Mouse (Mus musculus) layer of hippocampus, adult 9-10 months (tissue): ENCODE data around the gene Metap1d.

Source experiments
- DNase-seq: peaks from one replicate; pipeline ENCODE4 v3.0.0; 2022; ENCODE audit warnings: low spot score

Gene Metap1d

DNA sequence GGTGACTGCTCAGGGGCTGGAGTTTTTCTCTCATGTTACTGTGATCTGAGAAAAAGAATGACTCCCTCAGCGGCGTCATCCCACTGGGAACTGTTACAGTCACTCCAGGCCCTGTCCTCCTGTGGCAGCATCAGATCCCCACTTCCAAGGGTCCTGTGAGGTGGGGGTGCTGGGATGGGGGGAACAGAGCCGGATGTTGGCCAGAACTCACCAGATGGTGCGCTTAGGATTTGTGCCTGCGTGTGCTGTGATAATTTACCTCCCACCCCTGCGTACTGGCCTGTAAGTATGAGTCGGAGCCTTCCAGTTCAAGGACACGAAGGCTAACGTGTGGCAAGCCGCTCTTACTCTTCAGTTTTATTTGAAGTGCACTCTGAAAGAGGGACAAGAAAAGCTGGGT, 22.2 kb downstream of the Metap1d start:
- DNase-seq, result no peak

DNA sequence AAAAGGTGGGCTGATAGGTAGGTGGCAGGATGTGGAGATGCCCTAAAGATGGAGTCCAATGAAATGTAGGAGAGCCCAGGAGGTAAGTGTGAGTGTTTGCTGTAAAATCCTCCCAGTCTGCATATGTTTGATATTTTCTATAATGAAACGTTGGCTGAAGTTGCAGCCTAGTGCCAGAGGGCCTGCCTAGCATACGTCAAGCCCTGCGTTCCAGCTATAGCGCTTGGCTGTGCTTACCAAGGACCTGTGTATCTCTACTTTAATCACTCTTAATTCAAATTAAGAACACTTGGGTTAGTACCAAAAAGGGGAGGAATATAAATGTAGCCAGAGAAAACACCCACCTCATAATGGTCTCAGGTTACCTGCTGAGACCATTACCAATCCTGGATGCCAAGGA, 22.7 kb downstream of the Metap1d start:
- no peak for DNase-seq

DNA sequence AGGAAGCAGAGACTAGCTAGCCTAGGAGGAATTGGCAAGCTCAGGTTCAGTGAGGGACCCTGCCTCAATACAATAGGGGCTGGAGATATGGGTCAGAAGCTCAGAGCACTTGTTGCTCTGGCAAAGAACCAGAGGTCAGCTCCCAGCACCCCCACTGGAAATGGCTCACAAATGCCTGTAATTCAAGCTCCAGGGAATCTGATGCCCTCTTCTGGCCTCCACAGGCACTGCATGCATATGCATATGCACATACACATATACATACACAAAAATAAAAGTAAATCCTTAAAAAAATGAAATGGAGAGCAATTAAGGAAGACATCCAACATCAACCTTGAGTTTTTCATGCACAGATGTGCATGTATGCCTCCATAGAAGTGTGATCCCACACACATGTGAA, 24.7 kb downstream of the Metap1d start:
- DNase-seq, result no peak

DNA sequence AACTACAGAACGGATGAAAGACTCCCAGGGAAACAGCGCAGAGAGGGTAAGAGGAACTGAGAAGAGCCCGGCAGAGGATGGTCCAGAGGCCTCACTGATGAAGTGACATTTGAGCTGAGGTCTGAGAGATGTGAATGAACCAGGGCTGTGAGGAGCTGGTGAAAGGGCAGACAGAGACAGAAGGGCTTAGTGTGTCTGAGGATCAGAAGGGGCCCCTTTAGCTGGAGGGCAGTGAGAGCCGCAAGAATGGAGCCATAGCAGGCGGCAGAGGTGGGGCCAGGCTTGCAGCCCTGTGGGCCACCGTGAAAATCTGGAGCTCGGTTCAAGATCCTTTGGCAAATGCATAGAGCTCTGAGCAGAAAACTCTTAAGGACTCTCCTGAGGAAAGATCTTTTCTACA, 26.8 kb downstream of the Metap1d start:
- DNase-seq, result no peak

GRCm38 (mm10) chr2:71481825-71482224, 28.7 kb downstream of the Metap1d start:
- no peak for DNase-seq

GRCm38 (mm10) chr2:71483046-71483716, 30.1 kb downstream of the Metap1d start:
- DNase-seq, result no peak

DNA sequence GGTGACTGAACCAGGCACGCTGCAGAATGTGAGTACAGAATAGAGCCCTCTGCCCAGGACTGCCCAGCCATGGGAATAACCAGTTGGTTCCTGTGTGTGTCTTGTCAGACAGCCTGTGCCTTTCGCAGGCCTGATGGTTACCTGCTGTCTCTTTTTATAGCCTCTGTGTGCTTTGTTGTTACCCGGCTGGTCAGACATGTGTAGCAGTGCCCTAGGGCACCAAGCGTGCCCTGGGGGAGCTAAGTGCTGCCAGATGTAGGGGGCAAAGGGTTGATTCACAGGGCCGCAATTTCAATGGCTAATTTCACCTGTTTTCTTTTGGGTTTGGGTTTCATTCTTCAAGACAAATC, 30.6 kb downstream of the Metap1d start:
- DNase-seq, result no peak

DNA sequence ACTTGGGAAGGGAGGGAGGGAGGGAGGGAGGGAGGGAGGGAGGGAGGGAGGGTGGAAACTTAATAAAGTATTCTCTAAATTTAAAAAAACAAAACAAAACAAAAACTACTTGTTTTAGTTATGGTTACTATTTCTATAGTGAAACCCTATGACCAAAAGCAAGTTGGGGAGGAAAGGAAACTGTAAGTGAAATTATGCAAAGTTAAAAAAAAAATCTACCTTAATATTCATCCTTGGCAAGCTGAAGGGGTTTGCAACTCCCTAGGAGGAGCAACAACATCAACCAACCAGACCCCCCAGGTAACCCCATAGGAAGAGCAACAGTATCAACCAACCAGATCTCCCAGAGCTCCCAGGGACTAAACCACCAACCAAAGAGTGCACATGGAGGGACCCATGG, 38.2 kb downstream of the Metap1d start:
- no peak for DNase-seq

- DNase-seq, result peak; percentile 43
These were observed 40.1 kb downstream of the Metap1d start for GRCm38 (mm10) chr2:71493161-71493683.

DNA sequence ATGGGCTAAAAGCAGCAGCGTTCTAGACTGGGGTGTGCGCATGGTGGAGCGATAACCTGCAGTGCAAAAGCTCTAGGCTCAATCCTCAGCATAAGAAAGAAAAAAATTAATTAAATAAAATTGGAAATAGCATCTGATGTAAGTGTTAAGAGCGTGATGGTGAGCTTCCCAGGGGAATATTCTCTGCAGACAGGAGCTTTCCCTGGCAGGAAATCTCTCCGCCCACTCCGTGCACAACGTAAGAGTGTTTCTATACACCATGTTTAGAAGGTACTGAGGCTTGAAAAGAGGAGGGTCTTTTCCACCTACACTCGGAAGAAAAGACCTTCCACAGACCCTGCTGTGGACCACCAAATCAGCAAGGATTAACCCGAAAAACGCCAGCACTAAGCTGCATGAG, 41.4 kb downstream of the Metap1d start:
- no peak for DNase-seq

DNA sequence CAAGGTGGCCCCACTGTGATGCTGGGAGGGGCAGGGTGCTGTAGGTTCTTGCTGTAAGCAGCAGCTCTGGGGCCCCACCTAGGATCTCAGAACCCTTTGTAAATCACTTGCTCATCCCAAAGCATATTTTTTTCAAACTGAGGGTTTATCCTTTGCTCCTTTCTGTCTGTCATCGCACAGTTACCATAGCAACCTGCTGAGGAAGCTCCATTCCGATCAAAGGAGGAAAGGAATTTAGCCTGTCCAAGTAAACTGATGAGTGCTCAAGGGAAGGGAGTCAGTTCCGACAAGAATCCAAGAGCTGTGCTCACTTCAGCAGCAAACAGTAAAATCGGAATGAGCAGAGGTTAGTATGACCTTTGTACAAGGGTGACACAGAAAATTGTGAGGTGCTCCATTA, 41.9 kb downstream of the Metap1d start:
- no peak for DNase-seq

DNA sequence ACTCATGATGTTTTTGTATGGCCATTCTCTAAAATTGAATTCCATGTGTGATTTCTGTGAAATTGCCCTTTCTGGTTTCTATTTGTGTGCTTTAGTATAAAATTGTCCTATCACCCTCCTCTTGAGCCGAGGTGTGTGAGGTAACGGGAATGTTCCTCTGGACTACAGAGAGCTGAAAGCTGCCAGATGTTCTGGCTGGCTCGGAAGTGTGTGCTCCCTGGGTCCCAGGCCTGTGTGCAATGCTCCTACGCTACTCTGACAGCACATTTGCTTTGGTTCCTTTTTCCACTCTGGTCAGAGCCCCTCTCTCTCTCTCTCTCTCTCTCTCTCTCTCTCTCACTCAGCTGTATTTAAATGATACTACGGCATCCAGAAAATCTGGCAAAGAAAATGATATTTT, 44.1 kb downstream of the Metap1d start:
- DNase-seq, result no peak

- DNase-seq, result no peak
These were observed 46.5 kb downstream of the Metap1d start for GRCm38 (mm10) chr2:71499276-71500230.

- no peak for DNase-seq
These were observed 51.8 kb downstream of the Metap1d start for GRCm38 (mm10) chr2:71504852-71505251.

GRCm38 (mm10) chr2:71511209-71511608, 58.1 kb downstream of the Metap1d start:
- DNase-seq, result no peak

- DNase-seq, result no peak
These were observed 59.2 kb downstream of the Metap1d start for GRCm38 (mm10) chr2:71512326-71512725.

DNA sequence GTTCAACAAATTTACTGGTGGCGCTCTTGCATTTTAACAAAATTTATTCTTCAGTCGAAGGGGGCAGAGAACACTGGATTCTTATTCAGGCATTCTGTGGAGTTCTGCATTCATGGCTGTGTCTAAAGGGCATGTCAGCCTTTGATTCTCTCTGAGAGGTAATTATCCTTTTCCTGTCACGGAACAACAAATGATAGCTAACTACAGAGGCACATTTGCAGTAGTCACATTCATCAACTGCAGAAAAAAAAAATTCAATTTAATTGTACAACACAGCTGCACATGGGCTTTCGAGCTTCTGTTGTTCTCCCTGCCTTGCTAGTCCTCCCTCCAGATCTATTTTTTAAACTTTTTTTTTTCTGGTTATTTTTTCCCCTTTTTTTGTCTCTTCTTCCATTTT, 63.9 kb downstream of the Metap1d start:
- no peak for DNase-seq

GRCm38 (mm10) chr2:71517466-71518099, 64.5 kb downstream of the Metap1d start:
- no peak for DNase-seq

DNA sequence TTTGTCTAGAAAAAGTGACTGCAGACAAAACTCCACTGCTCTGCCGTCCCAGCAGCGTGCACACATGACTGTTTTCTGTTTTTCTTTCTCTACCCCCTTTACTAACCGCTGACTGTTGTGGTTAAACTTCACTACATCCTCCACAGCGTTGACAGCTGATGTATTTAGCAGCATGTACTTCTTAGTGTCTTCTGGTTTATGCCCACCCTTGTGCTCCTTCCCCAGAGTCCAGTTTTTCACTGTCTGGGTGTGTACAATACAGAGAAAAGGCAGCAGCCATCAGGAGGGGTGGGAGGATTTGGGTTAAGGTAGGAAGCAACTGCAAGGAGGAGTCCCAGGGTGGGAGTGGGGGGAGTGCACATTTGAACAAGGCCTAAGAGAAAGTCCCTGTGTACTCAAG, 69.8 kb downstream of the Metap1d start:
- no peak for DNase-seq

DNA sequence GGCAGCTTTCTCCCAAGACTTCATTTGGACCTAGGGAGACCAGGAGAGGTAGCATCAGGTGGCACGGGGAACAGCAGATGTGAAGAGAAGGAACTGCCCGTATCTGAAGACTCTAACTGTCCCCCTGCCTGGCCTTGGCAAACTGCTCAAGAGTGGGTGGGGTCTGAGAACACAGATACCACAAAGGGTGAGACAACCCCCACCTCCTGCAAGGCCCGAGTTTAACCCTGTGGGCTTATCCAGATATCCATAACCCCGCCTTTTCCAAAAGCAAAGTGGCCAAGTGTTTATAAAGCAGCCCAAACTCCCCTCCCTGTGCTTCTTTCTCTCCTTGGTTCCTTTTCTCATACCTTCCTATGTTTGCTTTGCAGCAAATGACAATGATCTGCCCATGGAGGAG, 70.4 kb downstream of the Metap1d start:
- no peak for DNase-seq

DNA sequence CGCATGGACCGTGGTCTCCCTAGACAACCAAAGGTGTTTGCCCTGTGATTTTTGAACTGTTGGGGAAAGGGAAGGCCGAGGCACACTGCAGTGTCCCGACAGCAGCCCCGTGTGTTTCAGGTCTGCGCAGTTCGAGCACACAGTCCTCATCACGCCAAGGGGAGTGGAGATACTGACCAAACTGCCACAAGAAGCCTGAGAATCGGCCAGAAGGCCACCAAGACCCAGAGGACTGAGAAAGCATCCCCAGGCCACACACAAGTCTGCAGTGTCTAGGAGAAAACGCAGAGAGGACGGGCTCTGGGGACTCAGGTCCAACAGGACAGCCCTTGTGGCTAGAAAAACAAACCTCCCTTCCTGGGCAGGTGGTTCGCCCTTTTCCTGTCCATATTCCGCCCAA, 71.7 kb downstream of the Metap1d start:
- DNase-seq, result no peak

DNA sequence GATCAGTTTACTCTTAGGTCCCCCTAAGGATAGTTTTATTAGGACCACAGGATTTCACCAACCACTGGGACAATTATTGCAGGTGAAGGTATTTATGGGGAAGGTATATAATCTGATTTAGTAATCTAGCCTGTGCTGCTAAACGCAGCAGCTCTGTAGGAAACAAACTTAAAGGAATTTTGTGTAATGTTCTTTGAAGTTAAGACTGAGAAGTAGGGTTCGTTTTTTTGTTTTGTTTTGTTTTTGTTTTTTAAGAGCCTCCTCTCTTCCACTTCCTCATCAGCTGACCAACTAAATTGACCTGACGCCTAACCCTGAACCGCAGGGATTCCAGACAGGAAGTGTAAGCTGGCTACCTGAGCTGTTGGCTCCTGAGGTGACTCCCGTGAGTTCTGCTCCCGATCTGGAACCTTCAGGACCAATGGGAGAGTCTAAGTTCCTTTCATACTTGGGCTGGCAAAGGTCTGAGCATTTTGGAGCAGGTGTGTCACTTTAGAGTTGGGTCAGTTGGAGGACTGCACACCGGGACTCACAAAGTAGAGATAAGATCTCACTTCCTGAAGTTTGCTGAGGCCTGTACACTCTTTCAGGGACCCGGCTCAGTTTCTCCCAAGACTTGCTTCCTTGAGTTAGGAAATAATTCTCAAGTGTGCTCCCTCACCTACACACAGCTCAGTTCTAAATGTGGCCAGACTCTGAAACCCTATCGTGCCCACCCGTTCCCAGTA, 73.7 kb downstream of the Metap1d start:
- no peak for DNase-seq
